ENCODE assay signal across 8 mouse cellular contexts in the genomic region with DNA sequence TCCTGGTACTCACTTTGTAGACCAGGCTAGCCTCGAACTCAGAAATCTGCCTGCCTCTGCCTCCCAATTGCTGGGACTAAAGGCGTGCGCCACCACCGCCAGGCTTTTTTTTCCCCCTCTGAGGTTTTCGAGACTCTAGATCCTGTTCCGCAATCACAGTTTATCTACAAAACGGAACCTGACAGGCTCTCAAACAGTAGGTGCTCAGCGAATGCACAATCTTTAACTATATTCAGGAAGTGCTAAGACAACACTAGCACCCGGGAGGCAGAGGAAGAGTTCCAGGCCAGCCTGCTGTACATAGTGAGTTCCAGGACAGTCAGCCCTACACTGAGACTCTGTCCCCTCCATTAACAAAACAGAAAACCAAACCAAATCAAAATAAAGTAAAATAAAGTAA. TPM values are rescaled to one million over a fixed set of nuclear protein-coding genes. Genes with fewer than 3 reads are reported as not detected.
DNase-seq lines count a peak whose midpoint lies in the region; ATAC-seq and TF ChIP-seq lines count a peak whose summit lies in the region.

No protein-coding gene starts in this region.

- no peak for TF ChIP-seq POLR2A in CH12.LX (IDR thresholded peaks at IDR 0.05; ENCODE audit: low read depth, low read length)

- H3K79me2 ChIP-seq in CH12.LX (replicated peaks; ENCODE audit: control insufficient read depth, extremely low read depth, insufficient read depth, poor library complexity, severe bottlenecking) = no peaks in the 10 kb centered on the region

- intact Hi-C loops in heart, postnatal 10 days (cut with DNase I) = no loop called here

- WGBS in heart, postnatal 0 days = 70% methylated on average over 9 of the region's 9 CpGs
- 84% methylated on average over 9 of the region's 9 CpGs for whole genome bisulfite sequencing in forebrain, embryonic 14.5 days
- 28% methylated on average over 9 of the region's 9 CpGs for WGBS in liver, embryonic 16.5 days (ENCODE audit: insufficient replicate concordance)

- H3K4me2 ChIP-seq in heart, postnatal 0 days (ENCODE audit: low read depth, low read length) = peak overlapping the region; percentile 73
- H3K4me2 ChIP-seq in CH12.LX (ENCODE audit: insufficient read depth, low read depth, poor library complexity, severe bottlenecking) = peak overlapping the region; percentile 69
- peak overlapping the region; percentile 46; the same call in 1 of the 2 replicates for H3K4me2 ChIP-seq in forebrain, embryonic 14.5 days (ENCODE audit: low read length)
- H3K4me2 ChIP-seq in liver, embryonic 16.5 days (ENCODE audit: low read depth, low read length) = peak overlapping the region; percentile 98

- peaks cover 18% of the 10 kb centered on the region for H3K36me3 ChIP-seq in heart, postnatal 0 days (replicated peaks; ENCODE audit: control insufficient read depth, insufficient read depth, low read length)
- peaks cover 24 to 54% of the 10 kb centered on the region in 2 experiments for H3K36me3 ChIP-seq in CH12.LX (replicated peaks in 1 of 2; ENCODE audit: control insufficient read depth in 1 of 2, insufficient read depth in 1 of 2, low read length in 1 of 2)
- H3K36me3 ChIP-seq in forebrain, embryonic 14.5 days (ENCODE audit: control insufficient read depth, insufficient read depth, low read length) = peaks cover 37% of the 10 kb centered on the region
- H3K36me3 ChIP-seq in liver, embryonic 16.5 days (ENCODE audit: control insufficient read depth, insufficient read depth) = peaks cover 2% of the 10 kb centered on the region; the same call in 1 of the 2 replicates

- H3K27ac ChIP-seq in heart, postnatal 0 days (ENCODE audit: low read depth) = no peak overlapping the region
- no peak overlapping the region for H3K27ac ChIP-seq in CH12.LX (ENCODE audit: insufficient read depth, low read depth)
- no peak overlapping the region for H3K27ac ChIP-seq in forebrain, embryonic 14.5 days (ENCODE audit: low read depth, low read length)
- peak overlapping the region; percentile 83 for H3K27ac ChIP-seq in liver, embryonic 16.5 days (ENCODE audit: low read length)

- ATAC-seq in heart, postnatal 0 days (ENCODE audit: insufficient read depth, low read depth) = no peak
- ATAC-seq in forebrain, embryonic 14.5 days = no peak
- ATAC-seq in liver, embryonic 16.5 days (ENCODE audit: low read depth) = no peak

- no peak overlapping the region for H3K9ac ChIP-seq in heart, postnatal 0 days (replicated peaks; ENCODE audit: low read depth, low read length)
- no peak overlapping the region for H3K9ac ChIP-seq in CH12.LX (ENCODE audit: insufficient read depth, low read depth)
- no peak overlapping the region for H3K9ac ChIP-seq in forebrain, embryonic 14.5 days (ENCODE audit: low read length)
- peak overlapping the region; percentile 75 for H3K9ac ChIP-seq in liver, embryonic 16.5 days (ENCODE audit: low read depth, low read length)

- no peaks in the 10 kb centered on the region for H3K9me3 ChIP-seq in heart, postnatal 0 days (replicated peaks; ENCODE audit: control insufficient read depth, low read length)
- H3K9me3 ChIP-seq in CH12.LX (replicated peaks; ENCODE audit: low read length) = no peaks in the 10 kb centered on the region
- no peaks in the 10 kb centered on the region for H3K9me3 ChIP-seq in forebrain, embryonic 14.5 days (replicated peaks; ENCODE audit: control insufficient read depth, low read length)
- H3K9me3 ChIP-seq in liver, embryonic 16.5 days (replicated peaks; ENCODE audit: control insufficient read depth, low read length) = no peaks in the 10 kb centered on the region

- H3K4me1 ChIP-seq in heart, postnatal 0 days (ENCODE audit: control insufficient read depth, insufficient read depth) = peaks cover 18% of the 10 kb centered on the region
- H3K4me1 ChIP-seq in CH12.LX (ENCODE audit: control insufficient read depth in 1 of 2, insufficient read depth in 2 of 2) = peaks cover 29 to 71% of the 10 kb centered on the region in 2 experiments
- peaks cover 9% of the 10 kb centered on the region for H3K4me1 ChIP-seq in forebrain, embryonic 14.5 days (ENCODE audit: control insufficient read depth, insufficient read depth, low read length)
- H3K4me1 ChIP-seq in liver, embryonic 16.5 days (ENCODE audit: control insufficient read depth, low read depth, low read length) = peaks cover 80% of the 10 kb centered on the region

- no peak for DNase-seq in heart, postnatal 0 days (ENCODE audit: low spot score)
- DNase-seq in heart, postnatal 10 days = no peak
- no peak for DNase-seq in CH12.LX (ENCODE audit: extremely low read depth)
- no peak for DNase-seq in forebrain, embryonic 14.5 days (ENCODE audit: low spot score)
- no peak for DNase-seq in adrenal gland, adult 18-20 months (ENCODE audit: low spot score in 2 of 2)
- DNase-seq in yolk sac, embryonic 10.5 days (ENCODE audit: low spot score) = no peak
- DNase-seq in Muller cell, postnatal 12 days (ENCODE audit: inconsistent ontology term) = no peak

- in situ Hi-C loops in CH12.LX (cut with MboI; ENCODE audit: low pct_ligation_motif_present, low pct_unique_long_range_greater_than_20kb, low sequenced_read_pairs) = loop anchor here (5.0 kb wide), 1 partner anchor 37 kb away; no protein-coding TSS in a partner anchor

- H3K4me3 ChIP-seq in heart, postnatal 0 days (ENCODE audit: low read depth, low read length) = peak overlapping the region; percentile 43
- peak overlapping the region in 2 of 3 experiments; percentile 62 to 69 for H3K4me3 ChIP-seq in CH12.LX (replicated peaks in 1 of 3; ENCODE audit: low read depth in 2 of 3, low read length in 2 of 3, poor library complexity in 1 of 3)
- no peak overlapping the region for H3K4me3 ChIP-seq in forebrain, embryonic 14.5 days (ENCODE audit: low read depth, low read length)
- H3K4me3 ChIP-seq in liver, embryonic 16.5 days (ENCODE audit: low read depth, low read length) = peak overlapping the region; percentile 69

- TF ChIP-seq CTCF in heart, postnatal 0 days (IDR thresholded peaks at IDR 0.05; ENCODE audit: low read depth) = no peak
- TF ChIP-seq CTCF in CH12.LX (conservative IDR thresholded peaks at IDR 0.05 in 1 of 2, IDR thresholded peaks at IDR 0.05 in 1 of 2; ENCODE audit: low read depth in 2 of 2, low read length in 2 of 2) = no peak

- dilution Hi-C loops in CH12.LX (cut with MboI; ENCODE audit: extremely low pct_ligation_motif_present, extremely low pct_unique_long_range_greater_than_20kb, low sequenced_read_pairs) = no loop called here

- H3K27me3 ChIP-seq in heart, postnatal 0 days (ENCODE audit: control insufficient read depth, insufficient read depth, low read length) = no peaks in the 10 kb centered on the region
- H3K27me3 ChIP-seq in CH12.LX (replicated peaks) = no peaks in the 10 kb centered on the region
- no peaks in the 10 kb centered on the region for H3K27me3 ChIP-seq in forebrain, embryonic 14.5 days (replicated peaks; ENCODE audit: control insufficient read depth, insufficient read depth, low read length)
- H3K27me3 ChIP-seq in liver, embryonic 16.5 days (ENCODE audit: control insufficient read depth, insufficient read depth, low read depth, low read length) = no peaks in the 10 kb centered on the region

- TF ChIP-seq RAD21 in CH12.LX (IDR thresholded peaks at IDR 0.05; ENCODE audit: low read depth, low read length) = no peak

- no peak for TF ChIP-seq EP300 in heart, postnatal 0 days (IDR thresholded peaks at IDR 0.05; ENCODE audit: low read depth)
- no peak for TF ChIP-seq EP300 in CH12.LX (IDR thresholded peaks at IDR 0.05; ENCODE audit: low read length)

RNA-seq across cellular contexts. Expression of gene Mpv17l2, which starts 4.6 kb away (rescaled TPM):
- total RNA-seq in heart, postnatal 0 days (2014; rRNA removed; ENCODE audit: low replicate concordance) = 26.6 and 56.3 TPM in 2 replicates
- polyA plus RNA-seq in heart, postnatal 0 days (2015; fragmentation: Nextera tagmentation; extraction: Ambion mirVana) = 50.3 and 54.0 TPM in 2 replicates
- 10 to 100 TPM; 32.0 to 39.7 TPM for total RNA-seq in heart, postnatal 10 days (2021)
- total RNA-seq in CH12.LX (2012; rRNA removed) (25.3 and 28.5 TPM in 2 replicates), CH12.LX (2014; rRNA removed) (22.8 and 27.1 TPM in 2 replicates)
- polyA plus RNA-seq in CH12.LX (2012; ENCODE audit: insufficient read length, low read depth) = 31.9 and 36.1 TPM in 2 replicates
- 52.3 and 60.8 TPM in 2 replicates for polyA plus RNA-seq in forebrain, embryonic 14.5 days (2014; fragmentation: Nextera tagmentation; extraction: Ambion mirVana)
- polyA plus RNA-seq in liver, embryonic 16.5 days (2015; fragmentation: Nextera tagmentation; extraction: Ambion mirVana) = 31.4 and 32.1 TPM in 2 replicates
- total RNA-seq in adrenal gland, adult 18-20 months (2021) = 100 to 1,000 TPM in 1 of 2 experiments, 10 to 100 TPM in 1; 94.9 to 120 TPM

RNA-seq across cellular contexts. Expression of gene Rab3a, which starts 10.8 kb away (rescaled TPM):
- 21.4 and 40.3 TPM in 2 replicates for total RNA-seq in heart, postnatal 0 days (2014; rRNA removed; ENCODE audit: low replicate concordance)
- 32.7 and 32.8 TPM in 2 replicates for polyA plus RNA-seq in heart, postnatal 0 days (2015; fragmentation: Nextera tagmentation; extraction: Ambion mirVana)
- 10 to 100 TPM; 37.3 to 38.9 TPM for total RNA-seq in heart, postnatal 10 days (2021)
- total RNA-seq in CH12.LX (2012; rRNA removed) = 1.8 and 1.9 TPM in 2 replicates
- total RNA-seq in CH12.LX (2014; rRNA removed) = 0.32 and 0.87 TPM in 2 replicates
- polyA plus RNA-seq in CH12.LX (2012; ENCODE audit: insufficient read length, low read depth) = 0.65 and 0.99 TPM in 2 replicates
- polyA plus RNA-seq in forebrain, embryonic 14.5 days (2014; fragmentation: Nextera tagmentation; extraction: Ambion mirVana) = 330 and 371 TPM in 2 replicates
- polyA plus RNA-seq in liver, embryonic 16.5 days (2015; fragmentation: Nextera tagmentation; extraction: Ambion mirVana) = 2.2 and 3.4 TPM in 2 replicates
- 10 to 100 TPM; 52.4 to 60.4 TPM for total RNA-seq in adrenal gland, adult 18-20 months (2021)

RNA-seq across cellular contexts. Expression of gene Pik3r2, which starts 11.2 kb away (rescaled TPM):
- total RNA-seq in heart, postnatal 0 days (2014; rRNA removed; ENCODE audit: low replicate concordance) = 36.6 and 39.3 TPM in 2 replicates
- polyA plus RNA-seq in heart, postnatal 0 days (2015; fragmentation: Nextera tagmentation; extraction: Ambion mirVana) = 30.2 and 32.5 TPM in 2 replicates
- total RNA-seq in heart, postnatal 10 days (2021) = 10 to 100 TPM; 37.1 to 40.2 TPM
- total RNA-seq in CH12.LX (2012; rRNA removed) (37.4 and 45.9 TPM in 2 replicates), CH12.LX (2014; rRNA removed) (12.4 and 13.8 TPM in 2 replicates)
- 16.3 and 25.8 TPM in 2 replicates for polyA plus RNA-seq in CH12.LX (2012; ENCODE audit: insufficient read length, low read depth)
- polyA plus RNA-seq in forebrain, embryonic 14.5 days (2014; fragmentation: Nextera tagmentation; extraction: Ambion mirVana) = 57.9 and 84.9 TPM in 2 replicates
- polyA plus RNA-seq in liver, embryonic 16.5 days (2015; fragmentation: Nextera tagmentation; extraction: Ambion mirVana) = 12.2 and 13.9 TPM in 2 replicates
- 10 to 100 TPM; 30.5 to 36.5 TPM for total RNA-seq in adrenal gland, adult 18-20 months (2021)

RNA-seq across cellular contexts. Expression of gene Mast3, which starts 39.5 kb away (rescaled TPM):
- 3.0 and 5.6 TPM in 2 replicates for total RNA-seq in heart, postnatal 0 days (2014; rRNA removed; ENCODE audit: low replicate concordance)
- 2.3 and 3.2 TPM in 2 replicates for polyA plus RNA-seq in heart, postnatal 0 days (2015; fragmentation: Nextera tagmentation; extraction: Ambion mirVana)
- 1 to 10 TPM; 7.9 to 9.3 TPM for total RNA-seq in heart, postnatal 10 days (2021)
- total RNA-seq in CH12.LX (2012; rRNA removed) = 11.3 and 11.6 TPM in 2 replicates
- 3.3 and 7.0 TPM in 2 replicates for total RNA-seq in CH12.LX (2014; rRNA removed)
- 22.2 and 23.4 TPM in 2 replicates for polyA plus RNA-seq in CH12.LX (2012; ENCODE audit: insufficient read length, low read depth)
- polyA plus RNA-seq in forebrain, embryonic 14.5 days (2014; fragmentation: Nextera tagmentation; extraction: Ambion mirVana) = 15.5 and 18.6 TPM in 2 replicates
- polyA plus RNA-seq in liver, embryonic 16.5 days (2015; fragmentation: Nextera tagmentation; extraction: Ambion mirVana) = 7.5 and 9.0 TPM in 2 replicates
- total RNA-seq in adrenal gland, adult 18-20 months (2021) = 10 to 100 TPM; 15.6 to 16.7 TPM

RNA-seq across cellular contexts. Expression of gene Pde4c, which starts 41.8 kb away (rescaled TPM):
- total RNA-seq in heart, postnatal 0 days (2014; rRNA removed; ENCODE audit: low replicate concordance) = 0.42 and 1.2 TPM in 2 replicates
- polyA plus RNA-seq in heart, postnatal 0 days (2015; fragmentation: Nextera tagmentation; extraction: Ambion mirVana) = 0.44 and 0.56 TPM in 2 replicates
- total RNA-seq in heart, postnatal 10 days (2021) = 1 to 10 TPM; 2.0 to 4.0 TPM
- total RNA-seq in CH12.LX (2012; rRNA removed) (3.8 and 4.7 TPM in 2 replicates), CH12.LX (2014; rRNA removed) (2.3 and 3.1 TPM in 2 replicates)
- 6.5 TPM in 2 replicates for polyA plus RNA-seq in CH12.LX (2012; ENCODE audit: insufficient read length, low read depth)
- polyA plus RNA-seq in forebrain, embryonic 14.5 days (2014; fragmentation: Nextera tagmentation; extraction: Ambion mirVana) = not detected in 2 replicates
- polyA plus RNA-seq in liver, embryonic 16.5 days (2015; fragmentation: Nextera tagmentation; extraction: Ambion mirVana) = 1.5 and 2.2 TPM in 2 replicates
- total RNA-seq in adrenal gland, adult 18-20 months (2021) = under 1 TPM; 0.42 to 0.86 TPM

Comparison
In these comparisons a context has a peak if more than half of its experiments do, and no peak if none do; other contexts are left out.
1. H3K4me2 ChIP-seq: peak in every context shown above with its lines; median percentile 98 in liver, embryonic 16.5 days; 73 in heart, postnatal 0 days; 69 in CH12.LX; 46 in forebrain, embryonic 14.5 days.